Mouse (Mus musculus) mouse embryonic stem cell (cell line): ENCODE data around the gene Tmem150b.

Experiments
- in situ Hi-C, 2 experiments: fragments of 300-500 bp; cut with MboI; formaldehyde crosslinking; loops; 1 replicate in 1 of 2; 3 replicates in 1 of 2; pipeline ENCODE4 v1.14.3; 2019 to 2020; ENCODE audit warnings: low sequenced_read_pairs in 2 of 2, low pct_unique_long_range_greater_than_20kb in 1 of 2, mixed read lengths in 1 of 2; ENCODE audit not compliant: unreplicated experiment in 1 of 2

Gene Tmem150b

DNA sequence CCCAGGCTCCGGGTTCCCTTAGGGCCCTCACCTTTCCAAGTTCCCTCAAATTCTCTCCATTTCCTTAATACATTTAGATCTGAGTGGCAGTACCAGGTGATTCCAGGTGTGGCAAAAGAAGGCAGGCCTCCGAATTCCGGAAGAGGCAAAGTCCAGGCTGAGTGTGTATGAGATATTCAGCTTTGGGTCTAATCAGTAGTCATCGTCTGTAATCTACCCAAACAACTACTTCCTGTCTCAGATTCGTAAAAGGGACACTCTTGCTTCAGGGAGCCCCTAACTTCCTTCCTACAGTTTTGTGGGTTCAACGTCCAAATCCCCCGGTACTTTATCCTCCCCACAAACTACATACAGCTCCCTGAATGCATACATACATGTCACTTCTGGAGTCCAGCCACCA, at the start of gene Tmem150b:
Gene Tmem150b, minus strand, starts transcription at position 81 of the 400 bp plus-strand sequence.
- in situ Hi-C loops, result no loop called here

DNA sequence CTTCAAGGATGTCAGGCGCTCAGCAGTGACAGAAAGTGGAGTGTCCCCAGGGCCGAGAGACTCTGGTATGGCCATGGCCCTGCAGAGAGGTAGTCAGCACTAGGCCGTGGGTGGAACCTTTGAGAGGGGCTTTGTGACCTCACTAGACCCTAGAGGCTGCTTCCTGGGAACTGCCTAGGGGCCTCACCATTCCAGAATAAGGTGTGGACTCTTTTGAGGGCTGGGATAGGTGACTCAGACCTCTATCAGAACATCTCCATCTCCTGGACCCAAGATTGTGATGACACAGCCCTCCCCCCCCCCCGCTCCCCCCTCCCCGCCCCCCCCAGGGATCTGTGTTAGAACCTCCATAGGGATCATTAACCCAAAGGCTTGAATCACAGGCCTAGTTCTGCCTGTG, 46.2 kb upstream of the Tmem150b start, which contains the start of gene Fam71e2:
Gene Fam71e2, minus strand, starts transcription at position 101 of the 400 bp plus-strand sequence.
- in situ Hi-C loops, result no loop called here

DNA sequence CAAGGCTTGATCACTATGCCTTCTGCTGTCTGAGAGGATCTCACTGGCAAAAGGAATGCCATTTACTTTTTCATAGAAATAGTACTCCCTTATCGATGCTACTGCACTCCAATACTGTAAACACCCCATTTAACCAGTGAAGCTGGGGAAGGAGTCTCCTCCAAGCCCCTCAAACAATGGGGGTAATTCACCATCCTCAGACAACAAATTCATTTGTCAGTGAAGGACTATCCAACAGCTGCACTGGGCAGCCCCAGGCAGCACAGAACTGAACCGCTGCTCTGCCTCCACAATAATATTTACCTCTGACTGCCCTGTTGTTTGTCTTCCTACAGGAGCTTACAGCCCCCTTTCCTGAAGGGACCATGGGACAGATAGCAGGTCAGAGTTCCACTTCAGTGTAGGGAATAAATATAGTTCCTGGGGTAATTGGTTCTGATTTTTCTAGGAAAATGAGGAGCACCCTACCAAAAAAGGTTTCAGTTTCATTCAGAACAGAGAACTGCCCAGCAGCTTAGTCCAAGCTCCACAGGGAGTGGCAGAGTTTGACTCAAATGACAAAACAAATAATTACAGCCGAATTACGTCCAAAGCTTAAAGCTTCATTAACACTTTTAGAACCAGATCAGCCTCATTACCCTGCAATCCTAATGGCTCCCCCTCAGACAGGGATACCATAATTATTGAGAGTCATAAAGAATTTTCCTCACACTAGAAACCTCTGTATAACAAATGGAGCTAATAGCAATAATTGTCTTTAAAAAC, 40.1 kb upstream of the Tmem150b start:
- in situ Hi-C loops, result no loop called here

DNA sequence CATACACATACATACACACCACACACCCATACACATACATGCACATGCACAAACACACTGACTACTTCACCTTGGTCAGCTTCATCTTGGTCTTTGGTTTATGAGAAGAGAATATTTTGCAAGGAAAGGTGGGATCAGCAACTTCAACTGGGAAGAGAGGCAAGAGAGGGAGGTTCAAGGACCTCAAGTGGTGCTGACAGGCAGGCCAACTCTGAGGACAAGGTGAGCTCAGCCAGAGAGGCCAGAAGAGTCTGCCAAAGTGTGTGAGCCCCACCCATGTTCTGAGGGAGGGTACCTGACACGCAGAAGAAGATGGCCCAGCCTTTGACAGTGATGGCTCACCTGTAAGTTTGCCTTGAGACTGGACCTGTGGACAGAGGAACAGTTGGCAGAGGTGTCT, 34.6 kb upstream of the Tmem150b start:
- in situ Hi-C loops, result no loop called here

DNA sequence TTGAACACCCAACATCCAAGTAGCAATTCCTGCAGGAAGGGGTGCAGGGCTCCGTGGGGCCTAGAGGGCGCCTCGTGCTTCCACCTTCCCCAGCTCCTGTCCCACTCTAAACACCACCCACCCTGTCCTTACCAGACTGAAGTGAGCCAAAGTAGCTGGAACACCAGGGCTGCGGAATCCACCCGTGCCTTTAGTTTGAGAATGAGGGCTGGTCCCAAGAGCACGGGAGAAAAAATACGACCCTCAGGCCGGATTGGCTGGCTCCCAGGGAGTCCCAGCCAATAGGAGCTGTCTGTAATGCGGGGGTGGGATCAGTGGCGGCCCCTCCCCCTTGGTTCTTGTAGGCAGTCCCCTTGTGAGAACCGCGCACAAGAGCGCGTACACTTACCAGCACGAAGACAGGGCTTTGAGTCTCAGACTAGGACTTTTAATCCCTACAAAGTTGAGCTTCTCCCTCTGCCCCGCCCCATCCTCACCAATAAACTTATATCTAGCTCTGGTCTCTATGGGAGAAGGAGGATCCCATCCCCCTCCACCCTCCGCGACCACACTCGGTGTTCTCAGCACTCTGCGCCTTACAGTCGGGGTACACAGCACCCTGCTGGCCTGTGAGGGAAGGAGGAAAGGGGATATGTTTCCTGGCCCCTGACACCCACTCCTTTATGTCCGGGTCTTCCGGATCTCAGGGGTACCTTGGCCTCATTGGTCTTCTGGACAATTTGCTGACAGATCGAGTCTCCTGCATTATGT, 27.9 kb upstream of the Tmem150b start, which contains the start of gene Cox6b2:
Gene Cox6b2, minus strand, starts transcription at position 274 of the 750 bp plus-strand sequence.
- in situ Hi-C loops, result no loop called here

DNA sequence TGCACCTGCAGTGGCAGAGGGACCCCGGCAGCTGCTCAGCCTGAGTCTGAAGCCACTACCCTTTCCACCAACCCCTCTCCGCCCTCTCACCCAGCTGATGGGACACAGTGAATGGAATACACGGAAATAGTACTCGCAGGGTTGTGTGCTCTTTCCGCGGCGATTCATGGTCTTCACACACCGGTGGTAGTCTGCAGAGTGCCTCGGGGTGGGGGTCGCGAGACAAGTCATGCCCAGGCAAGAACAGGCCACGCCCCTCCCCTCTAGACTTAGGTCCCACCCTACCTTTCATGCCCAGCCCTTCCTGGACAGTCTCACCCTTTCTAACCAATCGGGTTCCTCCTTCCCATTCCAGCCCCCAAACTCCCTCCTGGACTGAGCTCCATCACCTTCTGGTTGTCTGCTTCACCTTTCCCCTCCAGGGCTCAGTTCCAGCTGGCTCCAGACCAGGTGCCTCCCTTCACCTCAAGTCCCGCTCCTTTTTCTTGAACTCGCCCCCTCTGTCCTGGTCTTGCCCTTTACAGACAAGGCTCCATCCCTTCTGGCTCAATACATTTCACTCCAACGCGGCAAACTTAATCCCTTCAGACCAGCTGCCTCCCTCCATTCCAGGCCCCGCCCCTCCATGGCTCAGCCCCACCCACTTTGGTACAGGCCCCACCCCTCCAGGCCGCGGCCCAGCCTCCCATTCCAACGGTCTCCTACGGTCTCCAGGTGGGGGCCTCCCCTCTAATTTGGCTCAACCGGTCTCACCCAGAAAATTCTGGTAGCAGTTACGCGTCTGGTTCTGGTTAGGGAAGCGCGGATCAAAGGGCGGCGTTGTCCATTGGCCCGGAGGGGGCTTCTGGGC, 27.1 kb upstream of the Tmem150b start:
- in situ Hi-C loops, result no loop called here

DNA sequence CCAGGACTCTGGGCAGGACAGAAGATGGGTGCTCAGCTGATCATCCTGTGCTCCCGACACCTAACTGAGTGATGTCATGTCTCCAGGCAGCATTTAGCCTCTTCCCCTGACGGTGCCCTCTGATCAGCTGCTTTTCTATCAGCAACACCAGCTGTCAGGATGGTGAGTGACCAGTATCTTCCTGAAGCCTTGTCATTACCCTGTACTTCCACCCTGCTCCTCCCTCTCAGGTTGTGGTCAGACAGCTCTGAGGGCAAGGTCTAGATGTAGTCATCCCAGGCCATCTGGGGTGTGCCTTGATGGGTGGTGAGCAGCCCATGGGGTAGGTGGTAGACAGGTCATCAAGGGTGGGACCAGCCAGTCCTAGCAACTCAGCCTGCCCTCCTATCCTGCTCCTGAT, 24.1 kb upstream of the Tmem150b start:
- in situ Hi-C loops, result no loop called here

DNA sequence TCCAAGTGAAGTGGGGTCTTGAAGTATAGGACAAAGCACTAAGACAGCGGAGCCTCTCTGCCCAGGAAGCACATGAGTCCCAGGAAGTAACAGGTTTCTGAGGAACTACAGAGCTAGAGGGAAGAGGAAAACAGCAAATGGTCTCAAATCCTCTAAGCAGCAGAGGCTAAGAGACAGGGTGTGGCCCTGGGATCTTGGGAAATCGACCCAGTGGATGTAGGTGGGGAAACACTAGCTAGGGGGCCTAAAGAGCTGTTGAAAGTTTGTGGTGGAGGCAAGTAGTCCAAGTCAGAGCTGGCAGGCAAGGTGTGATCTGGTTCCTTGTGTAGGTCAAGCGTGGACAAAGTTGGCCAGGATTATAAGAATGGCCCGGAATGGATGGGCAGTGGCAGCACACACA, 23.3 kb upstream of the Tmem150b start:
- in situ Hi-C loops, result no loop called here

DNA sequence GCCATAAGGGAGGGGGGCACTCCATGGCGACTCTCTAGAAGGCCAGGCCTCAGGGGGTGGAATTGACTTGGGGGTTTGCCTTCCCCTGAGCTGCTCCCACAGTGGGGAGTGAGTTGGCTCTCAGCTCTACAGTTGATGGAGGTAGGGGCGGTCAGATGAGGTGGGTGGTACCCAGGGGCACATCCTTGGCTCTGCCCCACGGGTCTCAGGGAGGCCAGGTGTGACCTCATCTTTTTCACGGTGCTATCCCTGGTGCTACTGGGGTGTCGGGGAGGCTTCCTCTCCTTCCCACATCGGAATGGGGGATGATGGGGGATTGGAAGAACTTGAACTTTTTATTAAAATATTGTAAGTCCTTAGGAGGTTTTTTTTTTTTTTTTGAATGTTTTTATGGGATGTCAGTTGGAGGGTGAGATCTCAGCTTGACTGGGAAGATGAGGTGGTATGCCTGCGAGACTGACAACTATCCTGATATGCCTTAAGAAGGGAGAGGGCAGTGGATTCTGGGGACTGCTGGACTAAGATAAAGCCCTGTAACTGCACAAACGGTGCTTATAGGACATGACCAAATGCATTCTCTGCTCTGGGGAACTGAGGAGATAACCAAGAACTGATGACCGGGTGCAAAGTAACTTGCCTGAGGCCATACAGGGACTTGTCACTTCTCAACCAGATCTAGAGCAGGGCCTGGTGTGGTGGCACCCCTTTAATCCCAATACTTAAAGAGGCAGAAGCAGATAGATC, 22.3 kb upstream of the Tmem150b start:
- in situ Hi-C loops, result no loop called here

DNA sequence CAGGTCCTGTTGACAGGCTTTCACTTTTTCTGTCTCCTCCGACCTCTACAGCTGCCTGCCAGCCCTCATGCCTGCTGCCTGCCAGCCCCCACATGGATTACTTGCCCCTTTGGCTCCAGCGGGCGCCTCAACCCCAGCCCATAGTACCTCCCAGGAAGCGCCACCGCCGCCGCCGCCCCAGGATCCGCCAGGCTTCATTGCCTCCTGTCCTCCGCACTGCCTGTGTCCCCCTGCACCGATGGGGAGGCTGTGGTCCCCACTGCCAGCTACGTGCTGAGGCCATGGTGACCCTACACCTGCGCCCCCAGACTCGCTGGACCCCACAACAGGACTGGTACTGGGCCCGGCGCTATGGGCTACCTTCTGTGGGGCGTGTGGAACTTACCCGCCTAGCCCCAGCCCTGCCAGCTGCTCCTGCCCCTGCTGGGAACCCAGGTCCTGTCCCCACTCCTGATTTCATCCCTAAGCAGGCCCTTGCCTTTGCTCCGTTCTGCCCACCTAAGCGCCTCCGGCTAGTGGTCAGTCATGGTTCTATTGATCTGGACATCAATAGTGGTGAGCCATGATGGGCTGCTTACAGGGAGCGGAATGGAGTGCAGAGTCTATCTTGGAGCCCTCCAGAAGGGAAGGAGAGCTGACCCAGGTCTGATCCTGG, 21.4 kb upstream of the Tmem150b start:
- in situ Hi-C loops, result no loop called here

DNA sequence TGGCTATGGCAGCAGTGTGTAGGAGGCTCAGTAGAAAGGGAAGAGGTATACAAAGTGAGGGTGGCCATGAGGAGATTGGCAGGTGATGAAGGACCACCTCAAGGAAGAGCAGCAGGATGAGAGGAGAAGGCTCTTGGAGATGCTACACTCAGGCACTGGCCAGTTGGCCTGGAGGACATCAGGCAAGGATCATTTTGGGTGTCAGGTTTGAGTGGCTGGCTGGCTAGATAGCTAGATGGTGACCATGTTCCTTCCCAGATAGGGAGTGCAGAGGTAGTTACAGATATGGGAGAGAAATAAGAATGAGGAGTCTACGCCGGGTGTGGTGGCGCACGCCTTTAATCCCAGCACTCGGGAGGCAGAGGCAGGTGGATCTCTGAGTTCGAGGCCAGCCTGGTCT, 19.8 kb upstream of the Tmem150b start:
- in situ Hi-C loops, result no loop called here

DNA sequence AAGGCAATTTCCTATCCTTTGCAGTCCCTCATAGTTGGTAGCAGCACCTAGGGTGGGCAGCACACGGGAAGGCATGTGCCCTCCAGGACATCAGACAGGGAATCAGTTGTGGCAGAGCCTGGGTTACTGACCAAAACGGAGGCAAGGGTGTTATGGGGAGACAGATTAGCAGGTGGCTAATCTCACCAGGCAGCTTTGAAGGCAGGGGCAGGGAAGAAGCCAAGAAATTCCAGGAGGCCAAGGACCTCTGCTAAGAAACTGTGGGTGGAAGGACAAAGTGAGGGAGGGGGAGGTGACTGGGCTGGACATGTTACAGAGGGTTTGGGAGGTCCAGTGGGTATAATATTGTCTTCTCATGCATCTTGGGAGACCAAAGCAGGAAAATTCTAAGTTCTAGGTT, 18.3 kb upstream of the Tmem150b start:
- in situ Hi-C loops, result no loop called here

DNA sequence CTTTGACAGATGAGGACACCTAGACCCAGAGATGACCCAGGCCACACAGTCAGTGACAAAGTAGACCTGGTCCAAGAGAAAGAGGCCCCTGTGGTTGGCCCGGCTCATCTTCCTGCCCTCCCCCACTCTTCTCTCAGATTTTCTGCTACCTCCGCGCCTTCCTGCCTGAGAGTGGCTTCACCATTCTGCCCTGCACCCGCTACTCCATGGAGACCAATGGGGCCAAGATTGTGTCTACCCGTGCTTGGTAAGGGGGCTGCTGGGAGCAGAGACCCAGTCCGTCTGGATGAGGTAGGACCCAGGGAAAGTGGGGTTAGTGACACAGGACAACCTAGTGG, 17.4 kb upstream of the Tmem150b start:
- in situ Hi-C loops, result no loop called here

DNA sequence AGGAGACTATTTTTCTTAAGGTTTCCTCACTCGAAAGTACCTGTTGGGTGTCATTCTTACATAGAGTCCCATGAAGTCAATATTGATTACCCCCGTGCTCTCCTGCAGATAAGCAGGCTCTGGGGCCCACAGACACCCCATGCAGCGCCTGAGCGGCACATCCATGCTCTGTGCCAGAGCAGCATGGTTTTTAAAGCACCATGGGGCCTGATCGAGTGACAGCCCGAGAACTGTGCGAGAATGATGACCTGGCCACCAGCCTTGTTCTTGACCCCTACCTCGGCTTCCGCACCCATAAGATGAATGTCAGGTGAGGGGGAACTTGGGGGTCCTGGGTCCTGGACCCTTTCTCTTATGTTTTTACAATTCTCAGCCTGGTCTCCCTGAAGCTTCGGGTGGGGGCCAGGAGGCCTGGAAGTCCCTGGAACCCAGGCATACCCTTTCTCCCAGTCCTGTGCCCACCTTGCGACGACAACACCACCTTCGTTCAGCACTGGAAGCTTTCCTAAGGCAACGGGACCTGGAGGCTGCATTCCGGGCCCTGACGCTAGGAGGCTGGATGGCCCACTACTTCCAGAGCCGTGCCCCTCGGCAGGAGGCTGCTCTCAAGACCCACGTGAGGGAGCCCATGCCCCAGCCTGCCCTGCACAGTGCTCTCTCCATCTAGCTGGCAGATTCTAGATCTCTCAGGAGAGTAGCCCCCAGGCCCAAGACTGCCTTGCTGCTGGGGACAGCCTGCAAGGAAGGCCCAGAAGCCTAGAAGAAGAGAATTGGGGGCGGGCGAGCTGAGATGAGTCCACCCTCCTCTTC, 16.8 kb upstream of the Tmem150b start:
- in situ Hi-C loops, result no loop called here

DNA sequence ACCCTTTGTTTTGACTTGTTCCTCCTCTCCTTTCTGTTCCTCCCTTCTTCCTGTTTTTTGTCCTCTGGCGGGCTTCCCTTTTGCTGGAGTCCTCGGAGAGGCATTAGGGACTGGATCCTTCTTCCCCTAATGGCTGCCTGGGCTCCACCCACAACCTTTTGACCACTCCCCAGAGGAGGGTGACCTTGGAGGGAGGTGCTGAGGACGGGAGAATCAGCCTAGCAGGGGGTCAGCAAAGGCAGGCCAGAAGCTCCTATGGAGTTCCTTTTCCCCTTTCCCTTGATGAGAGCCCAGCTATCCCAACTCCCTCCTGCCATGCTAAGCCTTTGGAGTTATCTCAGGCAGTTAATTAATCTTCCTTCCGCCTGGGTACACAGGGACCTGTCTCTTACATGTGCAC, 16.1 kb upstream of the Tmem150b start:
- in situ Hi-C loops, result no loop called here

DNA sequence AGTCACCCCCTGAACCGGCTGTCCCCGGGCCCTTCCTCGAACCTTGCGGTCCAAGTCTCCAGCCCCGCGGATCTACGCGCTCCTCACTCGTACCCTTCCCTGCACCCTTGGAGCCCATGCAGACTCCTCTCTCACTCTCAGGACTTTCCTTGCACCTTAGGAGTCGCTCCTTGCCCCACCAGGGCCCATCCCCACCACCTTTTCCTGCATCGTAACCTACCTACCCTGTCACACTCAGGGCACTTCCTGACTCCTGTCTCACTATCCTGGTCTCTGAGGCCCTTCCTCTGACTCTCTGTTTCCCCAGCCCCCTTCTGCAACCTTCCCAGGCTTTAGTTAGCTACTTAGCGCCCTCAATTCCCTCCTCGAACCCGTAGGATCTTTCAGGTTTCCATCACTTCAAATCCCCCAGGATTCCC, 15.3 kb upstream of the Tmem150b start:
- in situ Hi-C loops, result no loop called here

DNA sequence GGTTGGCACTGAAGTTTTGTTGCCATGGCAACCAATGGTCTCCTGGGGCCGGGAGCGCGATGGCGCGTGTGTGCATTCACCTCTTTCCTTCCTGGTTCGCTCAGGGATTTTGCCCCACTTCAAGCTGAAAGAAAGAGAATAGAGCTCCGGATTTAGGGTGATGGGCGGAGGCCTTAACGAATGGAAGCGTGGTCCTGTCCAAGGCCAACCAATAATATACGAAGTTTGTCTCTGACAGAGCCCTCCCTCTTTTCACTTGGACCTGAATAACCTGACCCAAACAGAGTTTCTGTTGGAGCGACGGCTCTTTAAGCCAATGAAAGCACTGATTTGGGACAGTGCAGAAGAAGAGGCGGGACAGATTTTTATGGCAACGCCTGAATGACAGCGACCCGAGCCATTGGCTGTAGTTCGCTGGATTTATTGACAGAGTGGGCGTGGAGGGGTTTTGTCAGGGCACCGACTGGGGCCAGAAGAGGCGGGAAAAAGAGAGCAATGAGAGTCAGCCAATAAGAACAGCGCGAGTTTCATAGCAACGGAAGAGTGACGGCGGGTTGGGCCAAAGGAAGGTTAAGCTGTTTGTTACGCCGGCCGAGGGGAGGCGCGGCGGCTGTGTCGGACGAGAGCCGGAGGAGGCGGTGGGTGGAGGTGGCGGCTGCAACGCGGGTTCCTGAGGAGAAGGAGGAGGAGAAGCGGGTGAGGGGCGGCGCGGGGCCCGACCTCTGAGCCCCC, 14.7 kb upstream of the Tmem150b start, which contains the start of gene Kmt5c:
Gene Kmt5c, plus strand, starts transcription at position 572 of the 732 bp plus-strand sequence.
- in situ Hi-C loops, result no loop called here
